Mouse (Mus musculus): ENCODE results near the gene Tmem255b. TPM values are rescaled to one million over a fixed set of nuclear protein-coding genes. Genes with fewer than 3 reads are reported as not detected.

The Tmem255b gene
- polyA plus RNA-seq, 1 experiment from 2014 or later = 1.0 TPM

DNA sequence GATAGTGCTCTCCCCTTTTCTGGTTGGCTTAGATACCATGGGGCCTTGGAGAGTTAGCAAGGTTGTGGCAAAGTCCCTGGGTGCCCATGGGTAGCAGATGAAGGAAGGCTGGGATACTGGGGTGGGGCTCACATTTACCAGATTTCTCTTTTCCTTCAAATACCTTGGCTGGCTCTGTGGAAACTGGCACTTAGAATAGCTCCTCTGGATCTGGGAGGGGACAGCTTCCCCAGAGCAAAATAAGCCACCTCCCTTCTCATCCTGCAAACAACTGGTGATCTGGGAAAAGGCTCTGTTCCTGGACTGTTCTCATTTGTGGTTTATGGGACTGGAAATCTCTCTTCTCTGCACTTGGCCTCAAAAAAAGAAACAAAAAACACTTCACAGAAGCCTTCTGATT, 4.1 kb upstream of the Tmem255b start:
- no peak for ATAC-seq
- H3K9ac ChIP-seq (ENCODE audit: low read depth, low read length) = no peak overlapping the region
- peaks cover 13% of the 10 kb centered on the region; the same call in 1 of the 2 replicates for H3K27me3 ChIP-seq (ENCODE audit: control insufficient read depth, insufficient read depth, low read depth, low read length)

DNA sequence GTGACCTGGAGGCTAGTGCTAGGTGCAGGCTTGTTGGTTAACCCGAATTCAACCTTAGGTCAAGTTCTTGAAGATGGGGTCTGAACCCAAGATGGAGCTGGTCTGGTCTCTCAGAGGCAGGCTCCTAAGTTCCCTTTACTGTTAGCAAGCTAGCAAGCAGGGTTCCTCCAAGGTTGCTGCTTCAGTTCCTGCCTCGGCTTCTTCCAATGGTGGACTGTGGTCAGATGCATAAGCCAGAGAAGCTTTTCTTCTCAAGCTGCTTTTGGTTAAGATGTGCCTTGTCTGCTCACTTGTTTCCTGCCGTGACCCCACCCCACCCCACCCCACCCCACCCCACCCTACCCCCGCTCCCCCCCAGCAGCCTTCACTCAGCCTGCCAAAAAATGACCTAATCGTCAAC, 1.9 kb upstream of the Tmem255b start:
- H3K27me3 ChIP-seq (ENCODE audit: control insufficient read depth, insufficient read depth, low read depth, low read length) = peaks cover 21% of the 10 kb centered on the region
- H3K9ac ChIP-seq (ENCODE audit: low read depth, low read length) = no peak overlapping the region
- H3K27ac ChIP-seq (ENCODE audit: low read length) = no peak overlapping the region
- no peak for ATAC-seq
- no peak overlapping the region for H3K4me3 ChIP-seq (ENCODE audit: low read depth, low read length)
- no peaks in the 10 kb centered on the region for H3K36me3 ChIP-seq (ENCODE audit: control insufficient read depth, insufficient read depth, low read length)
- no peak overlapping the region for H3K4me2 ChIP-seq (ENCODE audit: low read length)
- 78% methylated on average over 5 of the region's 5 CpGs for WGBS
- H3K4me1 ChIP-seq (ENCODE audit: control insufficient read depth, insufficient read depth, low read length) = no peaks in the 10 kb centered on the region; the same call in 1 of the 2 replicates
- H3K9me3 ChIP-seq (replicated peaks; ENCODE audit: control insufficient read depth, low read length, poor library complexity, severe bottlenecking) = no peaks in the 10 kb centered on the region

More for the DNA sequence above, 4.1 kb upstream of the Tmem255b start:
- Histone ChIP-seq H3K4me1 (ENCODE audit: control insufficient read depth, insufficient read depth, low read length) (no peaks in the 10 kb centered on the region; the same call in 1 of the 2 replicates), H3K4me2 (ENCODE audit: low read length) (no peak overlapping the region), H3K36me3 (ENCODE audit: control insufficient read depth, insufficient read depth, low read length) (no peaks in the 10 kb centered on the region), H3K27ac (ENCODE audit: low read length) (no peak overlapping the region), H3K4me3 (ENCODE audit: low read depth, low read length) (no peak overlapping the region), H3K9me3 (replicated peaks; ENCODE audit: control insufficient read depth, low read length, poor library complexity, severe bottlenecking) (no peaks in the 10 kb centered on the region)

DNA sequence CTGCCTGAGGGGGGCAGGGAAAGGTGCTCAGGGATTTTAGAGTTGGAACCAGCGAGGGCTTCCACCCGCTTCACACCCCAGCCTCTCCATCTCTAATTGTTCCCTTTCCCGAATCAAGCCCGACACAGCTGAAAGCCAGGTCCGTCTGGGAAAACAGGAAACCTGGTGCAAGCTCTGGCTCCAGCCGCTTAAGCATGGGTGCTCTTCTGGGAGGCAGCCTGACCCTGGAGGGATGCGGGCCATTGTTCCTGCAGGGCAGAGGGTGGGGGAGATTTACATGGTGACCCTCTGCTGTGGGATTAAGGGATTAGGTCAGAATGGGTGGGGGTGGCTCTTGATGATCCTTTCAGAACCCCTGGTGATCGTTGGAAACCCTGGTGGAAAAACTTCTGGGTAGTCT, 1.1 kb downstream of the Tmem255b start:
- no peak for ATAC-seq
- no peak overlapping the region for H3K9ac ChIP-seq (ENCODE audit: low read depth, low read length)
- H3K27ac ChIP-seq (ENCODE audit: low read length) = no peak overlapping the region
- WGBS = 2% methylated on average over 8 of the region's 8 CpGs
- H3K4me3 ChIP-seq (ENCODE audit: low read depth, low read length) = no peak overlapping the region
- H3K4me1 ChIP-seq (ENCODE audit: control insufficient read depth, insufficient read depth, low read length) = no peaks in the 10 kb centered on the region; the same call in 1 of the 2 replicates
- H3K27me3 ChIP-seq (ENCODE audit: control insufficient read depth, insufficient read depth, low read depth, low read length) = peaks cover 21% of the 10 kb centered on the region
- H3K9me3 ChIP-seq (replicated peaks; ENCODE audit: control insufficient read depth, low read length, poor library complexity, severe bottlenecking) = no peaks in the 10 kb centered on the region
- no peaks in the 10 kb centered on the region for H3K36me3 ChIP-seq (ENCODE audit: control insufficient read depth, insufficient read depth, low read length)
- no peak overlapping the region for H3K4me2 ChIP-seq (ENCODE audit: low read length)

DNA sequence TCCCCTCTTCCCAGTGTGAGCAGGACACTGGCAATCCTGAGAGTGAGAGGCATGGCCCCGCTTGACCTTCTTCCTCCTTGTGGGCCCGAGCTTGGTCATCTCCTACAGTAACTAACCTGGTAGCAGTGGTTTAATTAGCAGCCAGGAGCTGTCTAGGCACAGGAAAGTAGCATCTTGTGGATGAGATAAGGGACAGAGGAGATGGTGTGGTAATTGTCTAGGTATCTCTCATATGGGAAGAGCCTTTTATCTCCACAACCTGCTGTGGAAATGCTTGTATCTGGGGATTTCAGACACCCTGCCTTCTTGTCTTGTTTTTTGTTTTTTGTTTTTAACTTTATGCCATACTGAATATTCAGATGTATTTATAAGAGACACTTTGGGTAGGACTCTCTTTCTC, 2.5 kb downstream of the Tmem255b start:
- Histone ChIP-seq H3K9ac (ENCODE audit: low read depth, low read length) (no peak overlapping the region), H3K27ac (ENCODE audit: low read length) (no peak overlapping the region), H3K27me3 (ENCODE audit: control insufficient read depth, insufficient read depth, low read depth, low read length) (peaks cover 21% of the 10 kb centered on the region), H3K4me2 (ENCODE audit: low read length) (no peak overlapping the region), H3K4me1 (ENCODE audit: control insufficient read depth, insufficient read depth, low read length) (no peaks in the 10 kb centered on the region; the same call in 1 of the 2 replicates), H3K9me3 (replicated peaks; ENCODE audit: control insufficient read depth, low read length, poor library complexity, severe bottlenecking) (no peaks in the 10 kb centered on the region), H3K36me3 (ENCODE audit: control insufficient read depth, insufficient read depth, low read length) (no peaks in the 10 kb centered on the region), H3K4me3 (ENCODE audit: low read depth, low read length) (no peak overlapping the region)
- WGBS = 84% methylated on average over 2 of the region's 2 CpGs
- ATAC-seq = no peak

DNA sequence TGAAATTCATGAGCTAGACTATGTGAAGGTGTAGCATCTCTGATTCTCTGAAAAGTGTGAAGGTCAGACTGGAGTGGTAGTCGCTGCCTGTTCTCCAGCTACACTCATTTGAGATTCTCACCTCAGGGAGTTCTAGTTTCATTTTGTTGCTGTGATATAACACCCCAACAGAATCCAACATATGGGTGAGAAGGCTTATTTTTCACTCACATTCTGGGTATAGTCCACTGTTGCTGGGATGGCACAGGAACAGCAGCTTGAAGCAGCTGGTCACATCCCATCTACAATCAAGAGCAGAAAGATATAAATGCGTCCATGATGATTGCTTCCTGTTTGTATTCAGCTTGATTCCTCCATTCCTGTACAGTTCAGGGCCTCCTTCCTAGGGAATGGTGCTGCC, 7.2 kb downstream of the Tmem255b start:
- Histone ChIP-seq H3K4me3 (ENCODE audit: low read depth, low read length) (no peak overlapping the region), H3K36me3 (ENCODE audit: control insufficient read depth, insufficient read depth, low read length) (no peaks in the 10 kb centered on the region), H3K9ac (ENCODE audit: low read depth, low read length) (no peak overlapping the region), H3K9me3 (replicated peaks; ENCODE audit: control insufficient read depth, low read length, poor library complexity, severe bottlenecking) (no peaks in the 10 kb centered on the region), H3K27ac (ENCODE audit: low read length) (no peak overlapping the region), H3K27me3 (ENCODE audit: control insufficient read depth, insufficient read depth, low read depth, low read length) (no peaks in the 10 kb centered on the region), H3K4me1 (ENCODE audit: control insufficient read depth, insufficient read depth, low read length) (no peaks in the 10 kb centered on the region), H3K4me2 (ENCODE audit: low read length) (no peak overlapping the region)
- 92% methylated on average over 2 of the region's 2 CpGs for WGBS
- no peak for ATAC-seq

DNA sequence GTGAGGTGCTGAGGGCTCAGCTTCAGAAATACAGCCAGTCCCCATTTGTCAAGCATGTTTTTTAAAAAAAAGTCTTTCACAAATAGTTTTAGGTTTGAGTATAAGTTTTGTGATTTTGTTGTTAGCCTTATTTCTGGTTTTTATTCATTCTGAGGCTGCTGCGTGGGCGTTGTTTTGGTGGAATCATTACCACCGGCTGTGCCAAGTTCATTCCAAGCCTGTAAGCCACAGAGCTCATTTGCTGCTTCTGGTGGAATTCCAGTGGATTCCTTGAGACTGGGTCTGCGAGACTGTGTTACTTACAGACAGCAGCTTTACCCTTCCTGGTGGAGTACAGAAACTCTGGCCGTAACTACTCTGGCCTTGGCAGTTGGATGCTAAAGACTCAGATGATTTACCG, 11.5 kb downstream of the Tmem255b start:
- Histone ChIP-seq H3K36me3 (ENCODE audit: control insufficient read depth, insufficient read depth, low read length) (no peaks in the 10 kb centered on the region), H3K4me2 (ENCODE audit: low read length) (no peak overlapping the region), H3K9ac (ENCODE audit: low read depth, low read length) (no peak overlapping the region), H3K4me3 (ENCODE audit: low read depth, low read length) (no peak overlapping the region), H3K27me3 (ENCODE audit: control insufficient read depth, insufficient read depth, low read depth, low read length) (no peaks in the 10 kb centered on the region), H3K9me3 (replicated peaks; ENCODE audit: control insufficient read depth, low read length, poor library complexity, severe bottlenecking) (no peaks in the 10 kb centered on the region), H3K4me1 (ENCODE audit: control insufficient read depth, insufficient read depth, low read length) (no peaks in the 10 kb centered on the region), H3K27ac (ENCODE audit: low read length) (no peak overlapping the region)
- 89% methylated on average over 6 of the region's 6 CpGs for WGBS
- ATAC-seq = no peak

DNA sequence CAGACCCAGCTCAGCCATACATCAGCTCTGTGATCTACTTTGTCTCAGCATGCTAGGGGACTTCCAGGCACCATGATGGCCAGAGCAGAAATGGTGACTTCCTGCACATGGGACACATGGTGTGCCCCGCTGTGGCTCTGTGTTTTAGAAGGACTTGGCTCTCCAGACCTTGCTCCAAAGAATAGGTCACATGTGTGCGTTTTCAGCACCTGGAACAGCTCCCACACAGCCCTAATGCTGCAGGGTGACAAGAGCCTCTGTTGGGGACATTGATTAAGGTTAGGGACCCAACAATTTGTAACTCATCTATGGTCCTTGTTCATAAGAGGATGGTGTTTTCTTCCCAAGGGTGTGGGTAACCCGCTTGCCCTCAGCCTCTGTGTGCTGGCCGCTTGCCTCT, 13.2 kb downstream of the Tmem255b start:
- Histone ChIP-seq H3K9ac (ENCODE audit: low read depth, low read length) (no peak overlapping the region), H3K27ac (ENCODE audit: low read length) (no peak overlapping the region), H3K9me3 (replicated peaks; ENCODE audit: control insufficient read depth, low read length, poor library complexity, severe bottlenecking) (no peaks in the 10 kb centered on the region), H3K36me3 (ENCODE audit: control insufficient read depth, insufficient read depth, low read length) (no peaks in the 10 kb centered on the region), H3K4me3 (ENCODE audit: low read depth, low read length) (no peak overlapping the region), H3K27me3 (ENCODE audit: control insufficient read depth, insufficient read depth, low read depth, low read length) (no peaks in the 10 kb centered on the region), H3K4me1 (ENCODE audit: control insufficient read depth, insufficient read depth, low read length) (no peaks in the 10 kb centered on the region), H3K4me2 (ENCODE audit: low read length) (no peak overlapping the region)
- ATAC-seq = no peak
- WGBS = 57% methylated on average over 4 of the region's 4 CpGs

DNA sequence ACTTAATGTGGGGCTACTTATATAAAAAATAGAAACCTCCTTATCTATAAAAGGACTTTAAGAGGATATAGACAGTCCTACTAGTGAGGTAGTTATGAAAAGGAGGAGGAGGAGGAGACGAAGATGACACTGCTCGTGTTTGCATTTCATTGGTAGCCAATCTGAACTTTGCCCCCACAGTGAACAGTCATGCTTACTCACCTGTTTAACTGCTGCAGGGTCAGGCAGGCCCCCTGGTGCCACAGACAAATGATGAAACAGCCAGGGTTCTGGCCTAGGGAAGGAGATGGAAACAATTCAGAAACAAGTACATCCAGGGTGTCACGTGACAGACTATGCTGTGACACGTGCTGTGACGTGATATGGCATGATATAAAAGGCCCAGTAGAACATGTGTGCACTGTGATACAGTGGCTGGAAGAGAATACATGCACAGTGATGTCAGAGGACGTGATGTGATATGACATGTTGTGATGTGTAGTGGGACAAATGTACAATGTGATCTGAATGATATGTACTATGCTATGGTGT, 16.8 kb downstream of the Tmem255b start:
- Histone ChIP-seq H3K9me3 (replicated peaks; ENCODE audit: control insufficient read depth, low read length, poor library complexity, severe bottlenecking) (no peaks in the 10 kb centered on the region), H3K4me2 (ENCODE audit: low read length) (no peak overlapping the region), H3K4me3 (ENCODE audit: low read depth, low read length) (no peak overlapping the region), H3K27me3 (ENCODE audit: control insufficient read depth, insufficient read depth, low read depth, low read length) (no peaks in the 10 kb centered on the region), H3K4me1 (ENCODE audit: control insufficient read depth, insufficient read depth, low read length) (no peaks in the 10 kb centered on the region; the same call in 1 of the 2 replicates), H3K9ac (ENCODE audit: low read depth, low read length) (no peak overlapping the region), H3K36me3 (ENCODE audit: control insufficient read depth, insufficient read depth, low read length) (no peaks in the 10 kb centered on the region), H3K27ac (ENCODE audit: low read length) (no peak overlapping the region)
- WGBS = 71% methylated on average over 6 of the region's 6 CpGs
- no peak for ATAC-seq

DNA sequence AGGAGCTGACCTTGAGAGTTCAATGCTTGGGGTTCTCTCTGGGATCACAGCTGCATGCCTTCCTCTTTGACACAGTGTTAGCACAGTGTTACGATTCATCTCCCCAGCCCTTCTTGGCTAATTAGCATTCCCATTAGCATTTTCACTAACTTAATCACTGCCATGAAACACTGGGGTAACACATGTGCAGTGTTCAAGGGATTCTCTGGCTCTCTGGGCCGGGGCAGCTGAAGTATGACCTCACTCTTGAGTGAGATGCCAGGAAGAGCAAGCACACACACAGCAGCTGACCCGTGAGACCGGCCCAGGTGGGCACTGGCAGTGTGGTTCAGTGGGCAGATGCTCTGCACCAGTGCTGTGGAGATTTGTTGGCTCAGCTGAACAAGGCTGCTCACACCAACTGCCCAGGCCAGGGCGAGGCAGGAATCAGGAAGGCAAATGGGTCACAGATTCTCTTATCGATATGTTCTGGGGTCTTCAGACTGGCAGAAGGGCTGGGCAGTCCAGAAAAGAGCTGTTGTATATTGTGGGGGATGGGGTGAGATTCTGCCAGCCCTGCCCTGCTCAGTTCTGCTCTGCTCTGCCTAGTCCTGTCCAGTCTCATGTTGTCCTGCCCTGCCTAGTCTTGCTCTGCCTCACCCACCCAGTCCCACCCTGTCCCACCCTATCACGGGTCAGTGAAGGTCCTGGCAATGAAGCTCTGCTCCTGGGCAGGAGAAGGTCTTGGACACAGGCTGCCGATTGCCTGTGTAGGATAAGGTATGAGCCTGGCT, 19.5 kb downstream of the Tmem255b start:
- Histone ChIP-seq H3K4me3 (ENCODE audit: low read depth, low read length) (no peak overlapping the region), H3K27ac (ENCODE audit: low read length) (no peak overlapping the region), H3K4me1 (ENCODE audit: control insufficient read depth, insufficient read depth, low read length) (no peaks in the 10 kb centered on the region; the same call in 1 of the 2 replicates), H3K9me3 (replicated peaks; ENCODE audit: control insufficient read depth, low read length, poor library complexity, severe bottlenecking) (no peaks in the 10 kb centered on the region), H3K36me3 (ENCODE audit: control insufficient read depth, insufficient read depth, low read length) (no peaks in the 10 kb centered on the region), H3K4me2 (ENCODE audit: low read length) (no peak overlapping the region), H3K9ac (ENCODE audit: low read depth, low read length) (no peak overlapping the region), H3K27me3 (ENCODE audit: control insufficient read depth, insufficient read depth, low read depth, low read length) (no peaks in the 10 kb centered on the region)
- ATAC-seq = peak; percentile 73
- WGBS = 61% methylated on average over 8 of the region's 8 CpGs
